Mouse (Mus musculus): ENCODE data around the gene Clps. TPM values are rescaled to one million over a fixed set of nuclear protein-coding genes. Genes with fewer than 3 reads are reported as not detected.
"Not testable (repeated sequence)": the region's sequence is repeated elsewhere in the genome, so short reads cannot be mapped to it uniquely, and the experiment has no call there.

The Clps gene
- polyA plus RNA-seq, 1 experiment from 2014 or later: not detected

DNA sequence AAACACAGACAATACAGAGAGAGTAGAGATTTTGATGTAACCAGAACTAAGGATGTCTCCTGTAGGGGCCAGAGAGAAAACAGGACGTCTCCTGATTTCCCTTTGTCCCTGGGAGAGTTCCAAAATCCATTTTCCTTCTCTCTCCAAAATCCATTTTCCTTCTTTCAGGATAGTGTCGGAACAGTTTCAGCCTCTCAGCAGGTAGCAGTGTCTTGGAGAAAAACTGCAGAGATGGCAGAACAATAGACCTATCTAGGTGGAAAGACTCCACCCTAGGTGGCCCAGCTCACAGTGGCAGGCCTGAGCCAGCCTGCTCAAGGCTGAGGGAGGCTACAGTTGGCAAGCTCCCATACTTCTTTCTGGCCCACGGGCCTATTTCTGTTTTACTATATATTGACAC is 7.0 kb upstream of the Clps start:
- Histone ChIP-seq H3K27ac (replicated peaks; ENCODE audit: low read depth, low read length) (no peak overlapping the region), H3K4me1 (ENCODE audit: control insufficient read depth, insufficient read depth, low read length) (no peaks in the 10 kb centered on the region), H3K9ac (replicated peaks; ENCODE audit: low read length) (no peak overlapping the region), H3K4me2 (ENCODE audit: low read depth, low read length) (no peak overlapping the region), H3K9me3 (replicated peaks; ENCODE audit: control insufficient read depth, low read length) (no peaks in the 10 kb centered on the region), H3K36me3 (replicated peaks; ENCODE audit: control insufficient read depth, insufficient read depth, low read depth, low read length) (no peaks in the 10 kb centered on the region), H3K27me3 (ENCODE audit: control insufficient read depth, insufficient read depth, low read length) (no peaks in the 10 kb centered on the region), H3K4me3 (ENCODE audit: low read depth, low read length) (no peak overlapping the region)
- no peak for DNase-seq (ENCODE audit: low spot score)
- ATAC-seq (replicated peaks; ENCODE audit: insufficient number of reproducible peaks, low FRiP score, low TSS enrichment, low read depth): no peak
- WGBS: 42% methylated on average over 3 of the region's 3 CpGs

DNA sequence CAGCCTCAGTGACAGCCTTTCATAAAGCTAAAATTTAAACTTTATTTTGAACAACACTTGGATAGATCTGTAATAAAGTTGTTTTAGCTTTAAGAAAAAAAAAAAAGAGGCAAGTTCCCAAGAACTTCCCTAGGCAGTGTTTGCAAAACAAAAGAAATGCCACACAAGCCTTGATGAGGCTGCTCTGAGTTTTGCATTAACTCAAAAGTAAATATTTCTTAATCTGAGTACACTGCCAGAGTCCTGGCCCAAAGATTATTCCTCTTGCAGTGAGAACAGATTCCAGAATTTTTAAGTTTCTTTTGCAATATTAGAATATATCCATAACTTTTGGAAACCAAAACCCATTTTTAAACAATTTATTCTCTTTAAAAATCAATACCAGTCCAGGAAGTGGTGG is 4.6 kb upstream of the Clps start:
- ATAC-seq (replicated peaks; ENCODE audit: insufficient number of reproducible peaks, low FRiP score, low TSS enrichment, low read depth) (no peak), DNase-seq (ENCODE audit: low spot score) (no peak)
- H3K27me3 ChIP-seq (ENCODE audit: control insufficient read depth, insufficient read depth, low read length): no peaks in the 10 kb centered on the region
- H3K4me1 ChIP-seq (ENCODE audit: control insufficient read depth, insufficient read depth, low read length): no peaks in the 10 kb centered on the region
- H3K9me3 ChIP-seq (replicated peaks; ENCODE audit: control insufficient read depth, low read length): no peaks in the 10 kb centered on the region
- no peak overlapping the region for H3K27ac ChIP-seq (replicated peaks; ENCODE audit: low read depth, low read length)
- no peaks in the 10 kb centered on the region for H3K36me3 ChIP-seq (replicated peaks; ENCODE audit: control insufficient read depth, insufficient read depth, low read depth, low read length)
- no peak overlapping the region for H3K4me3 ChIP-seq (ENCODE audit: low read depth, low read length)
- H3K4me2 ChIP-seq (ENCODE audit: low read depth, low read length): no peak overlapping the region
- H3K9ac ChIP-seq (replicated peaks; ENCODE audit: low read length): no peak overlapping the region

- Histone ChIP-seq H3K27me3 (ENCODE audit: control insufficient read depth, insufficient read depth, low read length) (no peaks in the 10 kb centered on the region), H3K9ac (replicated peaks; ENCODE audit: low read length) (no peak overlapping the region), H3K4me3 (ENCODE audit: low read depth, low read length) (no peak overlapping the region), H3K4me1 (ENCODE audit: control insufficient read depth, insufficient read depth, low read length) (no peaks in the 10 kb centered on the region; the same call in 1 of the 2 replicates), H3K36me3 (replicated peaks; ENCODE audit: control insufficient read depth, insufficient read depth, low read depth, low read length) (no peaks in the 10 kb centered on the region), H3K9me3 (replicated peaks; ENCODE audit: control insufficient read depth, low read length) (no peaks in the 10 kb centered on the region), H3K4me2 (ENCODE audit: low read depth, low read length) (no peak overlapping the region), H3K27ac (replicated peaks; ENCODE audit: low read depth, low read length) (no peak overlapping the region)
- 55% methylated on average over 7 of the region's 7 CpGs for WGBS
- DNase-seq (ENCODE audit: low spot score) (no peak), ATAC-seq (replicated peaks; ENCODE audit: insufficient number of reproducible peaks, low FRiP score, low TSS enrichment, low read depth) (no peak)
These were observed 1.0 kb upstream of the Clps start for GRCm38 (mm10) chr17:28561613-28562012.

- H3K9me3 ChIP-seq (replicated peaks; ENCODE audit: control insufficient read depth, low read length): no peaks in the 10 kb centered on the region
- H3K4me3 ChIP-seq (ENCODE audit: low read depth, low read length): no peak overlapping the region
- WGBS: 72% methylated on average over 6 of the region's 6 CpGs
- no peaks in the 10 kb centered on the region for H3K36me3 ChIP-seq (replicated peaks; ENCODE audit: control insufficient read depth, insufficient read depth, low read depth, low read length)
- no peak overlapping the region for H3K4me2 ChIP-seq (ENCODE audit: low read depth, low read length)
- ATAC-seq (replicated peaks; ENCODE audit: insufficient number of reproducible peaks, low FRiP score, low TSS enrichment, low read depth) (no peak), DNase-seq (ENCODE audit: low spot score) (no peak)
- no peak overlapping the region for H3K9ac ChIP-seq (replicated peaks; ENCODE audit: low read length)
- H3K27ac ChIP-seq (replicated peaks; ENCODE audit: low read depth, low read length): no peak overlapping the region
- H3K27me3 ChIP-seq (ENCODE audit: control insufficient read depth, insufficient read depth, low read length): no peaks in the 10 kb centered on the region
- H3K4me1 ChIP-seq (ENCODE audit: control insufficient read depth, insufficient read depth, low read length): no peaks in the 10 kb centered on the region; the same call in 1 of the 2 replicates
These were observed 2.8 kb downstream of the Clps start for GRCm38 (mm10) chr17:28557772-28558171.

DNA sequence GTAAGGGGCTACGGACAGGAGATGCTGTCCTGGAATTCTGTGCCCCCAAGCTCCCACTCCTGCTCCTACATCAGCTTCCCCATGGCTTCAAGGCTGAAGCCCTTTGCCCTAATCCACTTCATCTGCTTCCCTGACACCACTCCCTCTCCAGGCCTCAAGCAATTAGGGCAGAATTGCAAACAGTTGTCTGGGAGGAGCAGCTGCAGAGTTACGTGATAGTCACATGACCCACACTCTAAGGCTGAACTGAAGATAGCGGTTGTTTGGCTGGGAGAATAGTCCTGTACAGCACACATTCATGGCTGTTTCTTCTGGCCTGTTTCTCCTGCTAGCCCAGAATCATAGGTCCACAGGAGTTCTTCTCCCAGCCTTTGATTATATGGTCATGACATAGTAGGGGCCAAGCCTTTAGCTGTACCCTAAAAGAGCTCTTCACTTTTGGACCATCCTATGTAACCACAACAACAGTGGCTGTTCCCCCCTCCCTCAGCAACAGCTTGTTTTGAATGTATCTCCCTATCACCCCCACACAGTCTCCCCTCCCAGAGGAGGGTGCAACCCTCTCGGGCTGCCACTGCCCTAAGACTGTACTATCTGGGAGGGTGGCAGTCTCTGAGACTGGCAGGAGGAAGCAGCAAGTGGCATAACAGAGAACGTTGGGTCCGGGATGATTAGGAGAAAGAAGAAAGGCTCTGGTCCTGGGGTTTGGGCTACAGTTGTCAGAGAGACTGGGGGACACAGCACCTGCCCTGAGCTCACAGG is 3.8 kb downstream of the Clps start:
- no peaks in the 10 kb centered on the region for H3K9me3 ChIP-seq (replicated peaks; ENCODE audit: control insufficient read depth, low read length)
- H3K9ac ChIP-seq (replicated peaks; ENCODE audit: low read length): no peak overlapping the region
- no peaks in the 10 kb centered on the region; the same call in 1 of the 2 replicates for H3K4me1 ChIP-seq (ENCODE audit: control insufficient read depth, insufficient read depth, low read length)
- 46% methylated on average over 6 of the region's 6 CpGs for WGBS
- H3K4me3 ChIP-seq (ENCODE audit: low read depth, low read length): no peak overlapping the region
- ATAC-seq (replicated peaks; ENCODE audit: insufficient number of reproducible peaks, low FRiP score, low TSS enrichment, low read depth): no peak
- H3K27ac ChIP-seq (replicated peaks; ENCODE audit: low read depth, low read length): no peak overlapping the region
- DNase-seq (ENCODE audit: low spot score): peak; percentile 81
- H3K27me3 ChIP-seq (ENCODE audit: control insufficient read depth, insufficient read depth, low read length): no peaks in the 10 kb centered on the region
- no peak overlapping the region for H3K4me2 ChIP-seq (ENCODE audit: low read depth, low read length)
- H3K36me3 ChIP-seq (replicated peaks; ENCODE audit: control insufficient read depth, insufficient read depth, low read depth, low read length): no peaks in the 10 kb centered on the region

- H3K27ac ChIP-seq (replicated peaks; ENCODE audit: low read depth, low read length): 0 out of 2 replicates have a peak overlapping the region, but pooled peaks have one; percentile 21
- DNase-seq (ENCODE audit: low spot score); H3K9ac ChIP-seq (replicated peaks; ENCODE audit: low read length); H3K4me3 ChIP-seq (ENCODE audit: low read depth, low read length); H3K4me2 ChIP-seq (ENCODE audit: low read depth, low read length); H3K9me3 ChIP-seq (replicated peaks; ENCODE audit: control insufficient read depth, low read length); H3K27me3 ChIP-seq (ENCODE audit: control insufficient read depth, insufficient read depth, low read length); ATAC-seq (replicated peaks; ENCODE audit: insufficient number of reproducible peaks, low FRiP score, low TSS enrichment, low read depth); H3K4me1 ChIP-seq (ENCODE audit: control insufficient read depth, insufficient read depth, low read length); H3K36me3 ChIP-seq (replicated peaks; ENCODE audit: control insufficient read depth, insufficient read depth, low read depth, low read length): not testable (repeated sequence)
- 93% methylated on average over 4 of the region's 4 CpGs for WGBS
These were observed 6.5 kb downstream of the Clps start for GRCm38 (mm10) chr17:28554021-28554420.

- Histone ChIP-seq H3K4me3 (ENCODE audit: low read depth, low read length) (no peak overlapping the region), H3K27ac (replicated peaks; ENCODE audit: low read depth, low read length) (no peak overlapping the region), H3K36me3 (replicated peaks; ENCODE audit: control insufficient read depth, insufficient read depth, low read depth, low read length) (no peaks in the 10 kb centered on the region), H3K9me3 (replicated peaks; ENCODE audit: control insufficient read depth, low read length) (no peaks in the 10 kb centered on the region), H3K4me1 (ENCODE audit: control insufficient read depth, insufficient read depth, low read length) (no peaks in the 10 kb centered on the region; the same call in 1 of the 2 replicates), H3K27me3 (ENCODE audit: control insufficient read depth, insufficient read depth, low read length) (no peaks in the 10 kb centered on the region), H3K9ac (replicated peaks; ENCODE audit: low read length) (no peak overlapping the region), H3K4me2 (ENCODE audit: low read depth, low read length) (no peak overlapping the region)
- DNase-seq (ENCODE audit: low spot score) (peak; percentile 95), ATAC-seq (replicated peaks; ENCODE audit: insufficient number of reproducible peaks, low FRiP score, low TSS enrichment, low read depth) (peak; percentile 75)
- WGBS: 5% methylated on average over 14 of the region's 14 CpGs
These were observed 7.3 kb downstream of the Clps start for GRCm38 (mm10) chr17:28553040-28553793.

DNA sequence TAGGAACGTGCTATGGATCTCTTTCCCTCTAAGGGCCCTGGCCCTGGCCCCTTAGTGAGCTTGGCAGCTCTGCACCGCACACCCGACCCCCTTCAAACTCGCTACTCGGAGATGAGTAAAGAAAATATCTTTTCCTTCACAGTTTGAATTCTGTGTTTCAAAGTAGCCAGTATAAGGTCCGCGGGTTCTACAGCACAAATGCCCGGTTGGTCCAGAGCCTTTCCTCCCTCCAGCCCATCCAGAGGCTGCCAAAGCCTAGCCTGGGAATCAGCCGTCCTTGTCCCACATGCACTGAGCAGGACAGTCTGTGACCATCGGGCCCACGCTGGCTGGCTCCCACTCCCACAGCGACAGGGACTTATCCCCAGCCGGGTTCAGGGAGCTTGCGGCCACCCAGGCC is 11.5 kb downstream of the Clps start, which contains the start of gene Clpsl2:
Clpsl2 (plus strand) TSS at position 301 of the 400 bp plus-strand sequence.
- ATAC-seq (replicated peaks; ENCODE audit: insufficient number of reproducible peaks, low FRiP score, low TSS enrichment, low read depth) (no peak), DNase-seq (ENCODE audit: low spot score) (no peak)
- Histone ChIP-seq H3K4me2 (ENCODE audit: low read depth, low read length) (no peak within 1 kb of the TSS), H3K9me3 (replicated peaks; ENCODE audit: control insufficient read depth, low read length) (no peaks in the 10 kb centered on the region), H3K4me1 (ENCODE audit: control insufficient read depth, insufficient read depth, low read length) (no peaks in the 10 kb centered on the region), H3K36me3 (replicated peaks; ENCODE audit: control insufficient read depth, insufficient read depth, low read depth, low read length) (no peaks in the 10 kb centered on the region), H3K4me3 (ENCODE audit: low read depth, low read length) (no peak within 1 kb of the TSS), H3K9ac (replicated peaks; ENCODE audit: low read length) (no peak within 1 kb of the TSS), H3K27ac (replicated peaks; ENCODE audit: low read depth, low read length) (no peak within 1 kb of the TSS), H3K27me3 (ENCODE audit: control insufficient read depth, insufficient read depth, low read length) (no peaks in the 10 kb centered on the region)
- 72% methylated on average over 14 of the region's 14 CpGs for WGBS

All from embryonic facial prominence, embryonic 11.5 days (tissue).